Mouse (Mus musculus): ENCODE results near the gene Sema7a. TPM values are rescaled to one million over a fixed set of nuclear protein-coding genes. Genes with fewer than 3 reads are reported as not detected.

Gene Sema7a
- polyA plus RNA-seq, 1 experiment, result 2.8 TPM

- Histone ChIP-seq H3K27ac (replicated peaks; ENCODE audit: low read depth, low read length) (peak overlapping the region; percentile 96), H3K4me3 (ENCODE audit: insufficient read depth, low read depth, low read length) (no peak overlapping the region), H3K4me1 (ENCODE audit: control insufficient read depth, insufficient read depth, insufficient read length, low read length) (peaks cover 47% of the 10 kb centered on the region)
Observed at GRCm38 (mm10) chr9:57973440-57974066, 33.6 kb downstream of the Sema7a start.

GRCm38 (mm10) chr9:57974221-57974620, 34.3 kb downstream of the Sema7a start:
- H3K4me1 ChIP-seq (ENCODE audit: control insufficient read depth, insufficient read depth, insufficient read length, low read length), result peaks cover 41% of the 10 kb centered on the region
- H3K4me3 ChIP-seq (ENCODE audit: insufficient read depth, low read depth, low read length), result no peak overlapping the region
- no peak overlapping the region; the same call in 1 of the 2 replicates for H3K27ac ChIP-seq (replicated peaks; ENCODE audit: low read depth, low read length)

- no peak overlapping the region for H3K4me3 ChIP-seq (ENCODE audit: insufficient read depth, low read depth, low read length)
- no peak overlapping the region for H3K27ac ChIP-seq (replicated peaks; ENCODE audit: low read depth, low read length)
- H3K4me1 ChIP-seq (ENCODE audit: control insufficient read depth, insufficient read depth, insufficient read length, low read length), result peaks cover 33% of the 10 kb centered on the region
Observed at GRCm38 (mm10) chr9:57975200-57975821, 35.4 kb downstream of the Sema7a start.

GRCm38 (mm10) chr9:57978025-57978424, 38.1 kb downstream of the Sema7a start:
- no peak overlapping the region for H3K4me3 ChIP-seq (ENCODE audit: insufficient read depth, low read depth, low read length)
- peaks cover 15% of the 10 kb centered on the region for H3K4me1 ChIP-seq (ENCODE audit: control insufficient read depth, insufficient read depth, insufficient read length, low read length)
- no peak overlapping the region for H3K27ac ChIP-seq (replicated peaks; ENCODE audit: low read depth, low read length)

GRCm38 (mm10) chr9:57978858-57979257, 38.9 kb downstream of the Sema7a start:
- no peak overlapping the region for H3K4me3 ChIP-seq (ENCODE audit: insufficient read depth, low read depth, low read length)
- H3K27ac ChIP-seq (replicated peaks; ENCODE audit: low read depth, low read length), result no peak overlapping the region
- peaks cover 7% of the 10 kb centered on the region; the same call in 1 of the 2 replicates for H3K4me1 ChIP-seq (ENCODE audit: control insufficient read depth, insufficient read depth, insufficient read length, low read length)

- Histone ChIP-seq H3K4me1 (ENCODE audit: control insufficient read depth, insufficient read depth, insufficient read length, low read length) (no peaks in the 10 kb centered on the region), H3K27ac (replicated peaks; ENCODE audit: low read depth, low read length) (no peak overlapping the region), H3K4me3 (ENCODE audit: insufficient read depth, low read depth, low read length) (no peak overlapping the region)
Observed at GRCm38 (mm10) chr9:57980570-57980969, 40.7 kb downstream of the Sema7a start.

- H3K4me3 ChIP-seq (ENCODE audit: insufficient read depth, low read depth, low read length), result no peak overlapping the region
- H3K4me1 ChIP-seq (ENCODE audit: control insufficient read depth, insufficient read depth, insufficient read length, low read length), result no peaks in the 10 kb centered on the region; the same call in 1 of the 2 replicates
- H3K27ac ChIP-seq (replicated peaks; ENCODE audit: low read depth, low read length), result no peak overlapping the region
Observed at GRCm38 (mm10) chr9:57985304-57985703, 45.4 kb downstream of the Sema7a start.

- Histone ChIP-seq H3K27ac (replicated peaks; ENCODE audit: low read depth, low read length) (no peak overlapping the region), H3K4me3 (ENCODE audit: insufficient read depth, low read depth, low read length) (no peak overlapping the region), H3K4me1 (ENCODE audit: control insufficient read depth, insufficient read depth, insufficient read length, low read length) (no peaks in the 10 kb centered on the region; the same call in 1 of the 2 replicates)
Observed at GRCm38 (mm10) chr9:57986293-57986692, 46.4 kb downstream of the Sema7a start.

GRCm38 (mm10) chr9:57988098-57988497, 48.2 kb downstream of the Sema7a start:
- Histone ChIP-seq H3K4me1 (ENCODE audit: control insufficient read depth, insufficient read depth, insufficient read length, low read length) (no peaks in the 10 kb centered on the region; the same call in 1 of the 2 replicates), H3K4me3 (ENCODE audit: insufficient read depth, low read depth, low read length) (no peak overlapping the region), H3K27ac (replicated peaks; ENCODE audit: low read depth, low read length) (no peak overlapping the region)

GRCm38 (mm10) chr9:57989309-57989708, 49.4 kb downstream of the Sema7a start:
- H3K4me1 ChIP-seq (ENCODE audit: control insufficient read depth, insufficient read depth, insufficient read length, low read length), result no peaks in the 10 kb centered on the region; the same call in 1 of the 2 replicates
- H3K27ac ChIP-seq (replicated peaks; ENCODE audit: low read depth, low read length), result no peak overlapping the region
- H3K4me3 ChIP-seq (ENCODE audit: insufficient read depth, low read depth, low read length), result no peak overlapping the region

- Histone ChIP-seq H3K27ac (replicated peaks; ENCODE audit: low read depth, low read length) (no peak overlapping the region), H3K4me3 (ENCODE audit: insufficient read depth, low read depth, low read length) (no peak overlapping the region), H3K4me1 (ENCODE audit: control insufficient read depth, insufficient read depth, insufficient read length, low read length) (no peaks in the 10 kb centered on the region; the same call in 1 of the 2 replicates)
Observed at GRCm38 (mm10) chr9:57990438-57991110, 50.7 kb downstream of the Sema7a start.

- Histone ChIP-seq H3K27ac (replicated peaks; ENCODE audit: low read depth, low read length) (no peak overlapping the region), H3K4me3 (ENCODE audit: insufficient read depth, low read depth, low read length) (no peak overlapping the region), H3K4me1 (ENCODE audit: control insufficient read depth, insufficient read depth, insufficient read length, low read length) (no peaks in the 10 kb centered on the region; the same call in 1 of the 2 replicates)
Observed at GRCm38 (mm10) chr9:57992060-57992459, 52.1 kb downstream of the Sema7a start.

GRCm38 (mm10) chr9:57992781-57993591, 53.1 kb downstream of the Sema7a start:
- H3K4me3 ChIP-seq (ENCODE audit: insufficient read depth, low read depth, low read length), result no peak overlapping the region
- H3K27ac ChIP-seq (replicated peaks; ENCODE audit: low read depth, low read length), result no peak overlapping the region
- H3K4me1 ChIP-seq (ENCODE audit: control insufficient read depth, insufficient read depth, insufficient read length, low read length), result no peaks in the 10 kb centered on the region

- no peak overlapping the region for H3K27ac ChIP-seq (replicated peaks; ENCODE audit: low read depth, low read length)
- H3K4me3 ChIP-seq (ENCODE audit: insufficient read depth, low read depth, low read length), result no peak overlapping the region
- H3K4me1 ChIP-seq (ENCODE audit: control insufficient read depth, insufficient read depth, insufficient read length, low read length), result no peaks in the 10 kb centered on the region
Observed at GRCm38 (mm10) chr9:57995282-57995681, 55.4 kb downstream of the Sema7a start.

- Histone ChIP-seq H3K4me3 (ENCODE audit: insufficient read depth, low read depth, low read length) (no peak overlapping the region), H3K27ac (replicated peaks; ENCODE audit: low read depth, low read length) (no peak overlapping the region), H3K4me1 (ENCODE audit: control insufficient read depth, insufficient read depth, insufficient read length, low read length) (no peaks in the 10 kb centered on the region)
Observed at GRCm38 (mm10) chr9:57997511-57998031, 57.7 kb downstream of the Sema7a start.
